Comparison of ENCODE assay signal across 15 mouse cellular contexts in genomic region chr19:23795156-23795555, GRCm38 (mm10). TPM values are rescaled to one million over a fixed set of nuclear protein-coding genes. Genes with fewer than 3 reads are reported as not detected.
DNase-seq lines count a peak whose midpoint lies in the region; ATAC-seq and TF ChIP-seq lines count a peak whose summit lies in the region.
"Had no signal": no experiment of that assay in that cellular context is flagged by ENCODE, and none has a peak within 500 bp of the region (broad histone marks: within the 10 kb centered on the region; RNA-seq: fewer than 3 reads in every experiment).

No protein-coding gene starts in this region.

- H3K4me3 ChIP-seq in left cerebral cortex, adult 2 months, result no peak overlapping the region
- no peak overlapping the region for H3K4me3 ChIP-seq in cortical plate, adult 2 months (ENCODE audit: insufficient read depth, low read length)
- H3K4me3 ChIP-seq: embryonic facial prominence, embryonic 15.5 days; gastrocnemius, adult 2 months; limb, embryonic 12.5 days; midbrain, embryonic 10.5 days had no signal

- ATAC-seq in frontal cortex, adult (ENCODE audit: low TSS enrichment), result peak; percentile 60
- no peak for ATAC-seq in CD4-positive, CD25-positive, alpha-beta regulatory T cell, adult 4 months
- ATAC-seq: intestine, embryonic 16.5 days had no signal

- intact Hi-C loops in left cerebral cortex, adult 2 months (cut with DNase I), result no loop called here

- TF ChIP-seq CTCF in left cerebral cortex, adult 2 months (IDR thresholded peaks at IDR 0.05), result no peak
- no peak for TF ChIP-seq CTCF in cortical plate, adult 2 months (IDR thresholded peaks at IDR 0.05; ENCODE audit: extremely low read depth, insufficient read depth, low read length)

- TF ChIP-seq POLR2A in cortical plate, adult 2 months (IDR thresholded peaks at IDR 0.05; ENCODE audit: extremely low read depth, insufficient read depth, low read length), result no peak

- DNase-seq in frontal cortex, postnatal 14 days (ENCODE audit: low spot score in 2 of 2), result no peak
- DNase-seq in left cerebral cortex, adult 2 months (ENCODE audit: extremely low spot score in 1 of 2, low spot score in 2 of 2), result no peak
- DNase-seq in left cerebral cortex, adult 11 months (ENCODE audit: low spot score), result no peak
- DNase-seq in left cerebral cortex, adult 9 months (ENCODE audit: low spot score in 2 of 2), result peak; percentile 14 to 39
- no peak for DNase-seq in thymus, postnatal 0 days (ENCODE audit: low spot score)
- DNase-seq: gastrocnemius, adult 2 months; heart, postnatal 14 days; kidney, postnatal 14 days had no signal

- peak overlapping the region; percentile 16 for H3K27ac ChIP-seq in left cerebral cortex, adult 2 months
- H3K27ac ChIP-seq in cortical plate, adult 2 months (ENCODE audit: insufficient read depth, low read length), result 0 out of 2 replicates have a peak overlapping the region, but pooled peaks have one; percentile 1
- H3K27ac ChIP-seq: embryonic facial prominence, embryonic 15.5 days; gastrocnemius, adult 2 months; limb, embryonic 12.5 days; midbrain, embryonic 10.5 days had no signal

- H3K4me1 ChIP-seq in cortical plate, adult 2 months (ENCODE audit: control insufficient read depth, insufficient read depth, low read length), result peaks cover 16% of the 10 kb centered on the region
- H3K4me1 ChIP-seq: embryonic facial prominence, embryonic 15.5 days; limb, embryonic 12.5 days; midbrain, embryonic 10.5 days had no signal

RNA-seq across cellular contexts. Expression of gene Apba1, which starts 36.5 kb away (rescaled TPM):
- total RNA-seq in left cerebral cortex, adult 2 months (2021), result 100 to 1,000 TPM; 127 to 134 TPM
- polyA plus RNA-seq in cortical plate, adult 2 months (2012; rRNA removed), result 82.0 and 87.6 TPM in 2 replicates
- not detected for polyA plus RNA-seq in CD4-positive, CD25-positive, alpha-beta regulatory T cell, adult 4 months (2017; shearing (Covaris generic))
- polyA plus RNA-seq in thymus, postnatal 0 days (2015; fragmentation: Nextera tagmentation; extraction: Ambion mirVana), result 0.52 and 0.53 TPM in 2 replicates

Comparison
In these comparisons a context has a peak if more than half of its experiments do, and no peak if none do; other contexts are left out.
1. DNase-seq: peak in left cerebral cortex, adult 9 months (2 of 2); none in frontal cortex, postnatal 14 days (0 of 2), left cerebral cortex, adult 2 months (0 of 2), left cerebral cortex, adult 11 months (single experiment) and thymus, postnatal 0 days (single experiment).
2. RNA of gene Apba1, which starts 36.5 kb away (polyA plus RNA-seq): 82.0 to 87.6 TPM in cortical plate, adult 2 months; 0.52 to 0.53 TPM in thymus, postnatal 0 days and not detected in CD4-positive, CD25-positive, alpha-beta regulatory T cell, adult 4 months; every median in the first group is over 10 times any median in the second.